Mouse (Mus musculus) heart, postnatal 0 days (tissue): ENCODE measurements around the gene Bcar3.

Source experiments
- CTCF ChIP-seq: IDR thresholded peaks from 2 replicates; pipeline ENCODE4 v1.5.1; 2016; ENCODE audit warnings: antibody characterized with exemption, control low read depth, low read depth
- EP300 ChIP-seq: IDR thresholded peaks from 2 replicates; pipeline ENCODE4 v1.6.1; 2016; ENCODE audit warnings: antibody characterized with exemption, low read depth

- TF ChIP-seq EP300, result no peak
- no peak for TF ChIP-seq CTCF
Measured at GRCm38 (mm10) chr3:122246986-122247767, 46.8 kb upstream of the Bcar3 start.
